Mouse (Mus musculus) right cerebral cortex, postnatal 25 days (tissue): ENCODE results near the gene Supt20.

ENCODE experiments used
- DNase-seq: peaks from one replicate; pipeline ENCODE4 v3.0.0; 2022

The Supt20 gene

DNA sequence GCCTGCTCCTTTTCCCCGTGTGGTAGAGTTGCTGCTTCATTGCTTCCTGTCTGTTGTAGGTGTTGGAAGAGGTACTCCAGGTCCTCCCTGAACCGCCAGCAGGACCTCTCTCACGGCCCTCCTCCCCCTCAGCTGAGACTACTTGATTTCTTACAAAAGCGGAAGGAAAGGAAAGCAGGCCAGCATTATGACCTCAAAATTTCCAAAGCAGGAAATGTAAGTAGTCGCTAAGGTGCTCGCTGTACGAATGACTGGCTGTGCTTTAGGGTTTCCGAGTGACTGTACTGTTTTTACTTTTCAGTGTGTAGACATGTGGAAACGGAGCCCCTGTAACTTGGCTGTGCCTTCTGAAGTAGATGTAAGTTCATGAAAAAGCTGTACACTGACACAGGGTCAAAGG is 16.4 kb downstream of the Supt20 start:
- no peak for DNase-seq

DNA sequence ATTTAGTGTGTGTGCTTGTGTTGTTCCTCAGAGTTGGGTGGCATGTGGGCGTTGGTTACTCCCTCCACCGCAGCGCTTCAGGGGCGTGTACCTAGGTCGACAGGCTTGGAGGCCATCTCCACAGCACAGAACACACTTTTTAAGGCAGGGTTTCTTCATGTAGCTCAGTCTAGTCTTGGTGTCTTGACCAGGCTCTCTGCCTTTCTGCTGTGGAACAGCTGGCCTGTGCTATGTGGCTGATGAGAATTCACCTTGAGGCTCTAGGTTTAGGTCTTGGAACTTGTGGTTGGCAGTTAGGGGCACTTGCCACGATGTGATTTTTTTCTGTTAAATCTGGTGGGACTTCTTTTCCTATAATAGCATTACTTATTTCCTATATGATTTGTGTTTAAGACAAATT is 21.6 kb downstream of the Supt20 start, which contains the start of gene Gm21958:
TSS of gene Gm21958 (minus strand) at position 101 of the 400 bp plus-strand sequence.
- DNase-seq: no peak

DNA sequence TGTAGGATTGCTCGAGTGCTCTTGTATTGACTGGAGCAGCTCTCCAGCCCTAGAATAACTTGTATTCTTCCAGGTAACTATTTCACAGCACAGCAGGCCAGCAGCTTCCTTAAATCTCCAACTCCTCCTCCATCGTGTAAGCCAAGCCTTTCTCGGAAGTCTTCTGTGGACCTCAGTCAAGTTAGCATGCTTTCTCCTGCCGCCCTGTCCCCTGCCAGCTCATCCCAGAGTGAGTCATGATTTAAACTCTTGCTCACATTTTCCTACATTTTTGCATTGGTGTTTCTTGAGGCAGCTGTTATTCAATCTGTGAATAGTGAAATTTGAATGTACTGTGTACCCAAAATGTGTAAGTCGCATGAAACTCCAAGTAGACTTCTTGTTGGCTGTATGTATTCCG is 22.9 kb downstream of the Supt20 start:
- peak; percentile 32 for DNase-seq

DNA sequence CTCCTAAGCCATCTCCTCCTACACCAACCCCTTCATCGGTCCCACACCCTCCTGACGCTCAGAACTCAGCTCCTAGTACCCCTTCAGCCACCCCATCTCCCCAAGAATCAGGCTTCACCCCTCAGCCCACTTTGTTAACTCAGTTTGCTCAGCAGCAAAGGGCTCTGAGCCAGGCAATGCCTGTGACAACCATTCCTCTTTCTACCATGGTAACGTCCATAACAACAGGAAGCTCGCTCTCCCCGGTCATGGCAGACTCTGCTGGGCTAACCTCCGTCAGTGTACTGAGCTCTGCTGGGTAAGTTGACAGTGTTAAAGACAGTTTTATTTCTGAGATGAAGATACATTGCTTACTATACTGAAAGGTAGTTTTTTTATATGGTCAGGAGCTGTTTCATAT is 24.7 kb downstream of the Supt20 start:
- DNase-seq: no peak

DNA sequence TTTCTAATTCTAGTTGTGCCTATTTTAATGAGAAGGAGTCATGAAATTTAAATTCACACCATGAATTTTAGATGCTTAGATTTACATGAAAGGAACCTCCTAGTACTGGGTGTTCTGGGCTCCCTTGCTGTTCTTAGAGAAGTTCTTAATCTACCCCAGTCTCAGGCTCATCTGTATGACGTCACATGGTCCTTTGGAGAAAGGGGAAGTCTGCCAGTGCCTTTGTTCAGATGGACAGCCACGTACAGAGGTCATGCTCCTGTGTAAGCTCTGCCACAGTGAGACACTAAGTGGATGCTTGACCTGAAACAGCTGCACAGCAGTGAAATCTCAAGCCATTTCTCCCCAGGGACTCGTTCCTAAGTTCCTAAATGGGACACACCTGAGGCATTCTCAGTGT is 26.3 kb downstream of the Supt20 start:
- DNase-seq: no peak

GRCm38 (mm10) chr3:54723741-54724500 is 31.3 kb downstream of the Supt20 start:
- no peak for DNase-seq

DNA sequence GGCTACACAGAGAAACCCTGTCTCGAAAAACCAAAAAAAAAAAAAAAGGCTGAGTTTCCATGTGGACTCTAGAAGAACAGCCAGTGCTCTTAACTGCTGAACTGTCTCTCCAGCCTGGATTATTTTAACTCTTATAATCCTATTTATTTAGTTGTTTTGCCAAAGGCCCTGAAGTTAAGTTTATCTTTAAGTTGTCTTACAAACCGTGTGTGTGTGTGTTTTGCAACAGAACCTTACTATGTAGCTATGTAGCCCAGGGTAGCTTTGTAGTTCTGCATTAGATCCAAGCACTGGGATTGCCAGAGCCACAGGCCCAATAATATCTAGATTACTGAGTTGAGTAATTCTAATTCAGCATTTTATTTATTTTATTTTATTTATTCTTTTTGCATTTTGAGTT is 32.7 kb downstream of the Supt20 start:
- DNase-seq: no peak

GRCm38 (mm10) chr3:54727588-54727987 is 35.0 kb downstream of the Supt20 start:
- no peak for DNase-seq

DNA sequence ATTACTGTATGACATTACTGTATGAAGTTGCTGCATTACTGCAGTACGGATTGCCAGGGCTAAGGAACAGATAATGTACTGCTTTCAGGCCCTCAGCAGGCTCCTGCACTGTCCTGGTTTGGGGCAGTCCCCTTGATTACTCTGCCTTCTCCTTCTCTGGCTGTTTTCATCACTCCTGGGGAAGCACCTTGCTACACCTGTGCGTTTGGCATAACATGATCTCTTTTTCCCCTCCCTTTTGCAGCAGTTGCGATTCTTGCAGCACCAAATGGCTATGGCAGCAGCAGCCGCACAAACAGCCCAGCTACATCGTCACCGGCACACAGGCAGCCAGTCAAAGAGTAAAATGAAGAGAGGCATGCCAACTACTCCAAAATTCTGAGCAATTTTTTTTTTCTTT is 35.5 kb downstream of the Supt20 start:
- no peak for DNase-seq

DNA sequence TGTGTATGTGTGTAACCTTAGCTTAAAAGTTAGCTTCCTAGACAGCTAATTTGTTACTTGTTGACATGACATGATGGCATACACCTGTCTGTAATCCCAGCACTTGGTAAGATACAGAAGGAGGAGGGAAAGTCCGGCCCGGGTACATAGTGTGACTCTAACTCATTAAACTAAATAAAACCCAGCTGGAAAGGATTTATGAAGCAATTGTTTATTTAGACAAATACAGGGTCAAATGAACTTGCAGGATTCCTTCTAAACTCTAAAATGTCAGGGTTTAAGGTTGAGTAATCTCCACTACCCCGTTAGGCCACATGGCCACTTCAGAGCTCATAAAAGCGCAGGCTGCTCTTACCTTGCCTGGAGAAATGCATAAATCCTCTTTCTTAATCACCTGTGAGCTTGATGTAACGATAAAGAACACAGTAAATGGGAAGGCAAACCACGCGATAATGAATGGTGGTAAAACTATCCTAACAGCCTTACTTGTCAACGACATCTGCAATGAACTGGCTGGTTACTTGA is 39.1 kb downstream of the Supt20 start:
- DNase-seq: no peak

DNA sequence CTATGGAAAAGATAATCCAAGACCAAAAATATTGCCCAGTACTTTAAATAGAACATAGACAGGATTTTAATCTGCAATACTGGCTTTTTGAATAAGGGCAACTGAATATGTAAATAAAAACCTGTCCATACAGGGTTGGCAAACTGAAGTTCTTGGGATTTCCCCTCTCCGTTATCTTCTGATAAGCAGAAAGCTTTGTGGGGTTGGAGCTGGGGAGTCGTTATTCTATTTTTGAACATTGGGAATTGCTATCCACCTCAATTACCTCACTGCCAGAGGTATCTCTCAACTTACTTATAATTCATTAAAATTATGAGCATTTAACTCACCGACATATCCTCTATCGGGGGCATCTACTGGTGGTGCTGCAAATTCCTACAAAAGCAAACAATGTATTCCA is 39.8 kb downstream of the Supt20 start:
- DNase-seq: no peak

DNA sequence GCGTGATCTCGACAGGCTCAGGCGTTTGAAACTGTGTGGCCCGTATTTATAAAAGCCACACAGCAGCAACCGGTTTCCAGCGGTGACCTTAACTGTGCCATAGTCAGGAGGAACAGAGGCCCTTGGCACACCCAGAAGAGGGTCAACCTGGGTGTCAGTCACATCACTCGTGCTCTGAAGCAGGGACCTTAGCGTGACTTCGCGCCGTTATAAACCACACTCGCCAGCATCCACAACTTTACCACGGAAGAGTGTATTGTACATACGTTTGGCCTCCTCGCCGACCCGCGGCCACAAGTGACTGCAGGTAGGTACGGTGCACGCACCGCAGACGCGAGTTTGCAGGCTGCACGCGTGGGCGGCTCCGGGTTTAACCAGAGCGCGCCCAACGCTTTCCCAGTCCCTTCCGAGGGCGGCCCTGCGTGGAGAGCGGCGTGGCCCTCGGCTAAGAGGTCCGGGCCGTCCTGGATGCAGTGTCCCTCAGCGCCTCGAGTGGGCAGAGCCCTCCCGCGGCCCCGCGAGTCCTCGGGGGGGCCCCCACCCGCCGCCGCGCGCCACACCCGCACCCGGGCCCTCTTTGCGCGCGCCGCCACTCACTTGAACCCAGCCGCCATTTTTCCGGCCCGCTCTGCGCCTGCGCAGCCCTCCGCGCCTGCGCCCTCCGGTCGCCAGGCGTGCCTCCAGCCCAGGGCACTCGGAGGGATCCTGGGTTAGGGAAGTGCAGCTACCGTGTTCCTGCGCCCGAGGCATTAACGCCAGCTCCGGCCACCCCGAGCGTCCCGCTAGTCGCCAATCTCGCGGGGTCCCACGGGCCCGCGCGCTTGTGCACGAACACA is 42.0 kb downstream of the Supt20 start:
- DNase-seq: peak; percentile 88

GRCm38 (mm10) chr3:54735247-54736046 is 42.8 kb downstream of the Supt20 start, which contains the start of the genes Exosc8 and Alg5:
Gene Exosc8 (minus strand): TSS chr3:54735393.
Gene Alg5 (plus strand): TSS chr3:54735539.
- DNase-seq: peak; percentile 92

GRCm38 (mm10) chr3:54736101-54736927 is 43.7 kb downstream of the Supt20 start:
- DNase-seq: no peak

DNA sequence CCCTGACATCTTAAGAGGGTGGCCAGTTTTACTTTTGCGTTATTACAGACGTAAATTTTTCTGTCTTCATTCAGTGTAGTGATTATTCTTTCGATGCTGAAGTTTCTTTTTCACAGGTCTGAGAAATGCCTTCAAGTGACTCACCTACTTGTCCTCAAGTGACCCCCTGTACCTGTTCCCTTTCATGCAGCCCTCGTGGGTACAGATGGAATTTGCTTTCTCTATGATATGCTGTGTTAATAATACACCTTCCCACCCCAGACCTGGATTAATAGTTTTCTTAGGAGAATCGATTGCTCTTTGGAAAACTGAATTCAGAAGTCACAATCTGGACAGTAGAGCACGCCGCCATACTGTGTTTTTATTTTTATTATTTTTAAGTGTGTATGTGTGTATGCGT is 44.7 kb downstream of the Supt20 start:
- DNase-seq: no peak

DNA sequence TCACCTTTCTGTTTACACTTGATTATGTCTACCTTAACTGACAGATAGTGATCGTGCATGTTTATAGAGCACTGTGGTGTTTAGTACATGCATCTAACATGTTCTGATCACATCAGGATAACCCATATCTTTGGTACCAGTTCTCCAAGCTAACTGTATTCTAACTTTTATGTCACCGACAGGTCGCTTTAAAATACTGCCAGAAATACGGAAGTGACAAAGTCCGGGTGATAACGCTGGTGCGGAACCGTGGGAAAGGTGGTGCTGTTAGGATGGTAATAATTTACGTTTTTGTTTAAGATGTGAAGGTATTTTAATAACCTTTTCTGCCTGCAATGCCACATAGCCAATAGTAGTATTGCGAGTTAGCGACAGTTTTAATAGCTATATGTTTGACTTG is 49.4 kb downstream of the Supt20 start:
- DNase-seq: no peak

DNA sequence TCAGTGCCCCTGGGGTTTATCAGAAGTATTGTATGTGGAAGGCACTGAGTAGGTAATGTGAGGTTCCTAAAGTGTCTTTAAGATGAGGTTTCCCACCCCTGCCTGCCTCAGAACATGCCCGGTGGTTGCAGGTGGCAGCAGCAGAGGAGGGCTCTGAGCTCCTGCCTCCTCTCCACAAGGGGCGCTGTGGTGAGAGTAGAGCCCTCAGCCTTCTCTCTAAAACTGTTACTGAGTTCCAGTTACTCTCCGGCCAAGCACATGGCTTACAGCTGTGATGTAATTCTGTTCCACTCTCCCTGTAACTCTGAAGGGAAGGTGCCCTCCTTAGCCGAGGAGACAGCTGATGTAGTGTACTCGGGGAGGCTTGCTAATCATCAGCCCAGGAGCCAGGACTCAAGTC is 53.2 kb downstream of the Supt20 start:
- DNase-seq: no peak

GRCm38 (mm10) chr3:54753411-54753810 is 60.8 kb downstream of the Supt20 start:
- DNase-seq: no peak

DNA sequence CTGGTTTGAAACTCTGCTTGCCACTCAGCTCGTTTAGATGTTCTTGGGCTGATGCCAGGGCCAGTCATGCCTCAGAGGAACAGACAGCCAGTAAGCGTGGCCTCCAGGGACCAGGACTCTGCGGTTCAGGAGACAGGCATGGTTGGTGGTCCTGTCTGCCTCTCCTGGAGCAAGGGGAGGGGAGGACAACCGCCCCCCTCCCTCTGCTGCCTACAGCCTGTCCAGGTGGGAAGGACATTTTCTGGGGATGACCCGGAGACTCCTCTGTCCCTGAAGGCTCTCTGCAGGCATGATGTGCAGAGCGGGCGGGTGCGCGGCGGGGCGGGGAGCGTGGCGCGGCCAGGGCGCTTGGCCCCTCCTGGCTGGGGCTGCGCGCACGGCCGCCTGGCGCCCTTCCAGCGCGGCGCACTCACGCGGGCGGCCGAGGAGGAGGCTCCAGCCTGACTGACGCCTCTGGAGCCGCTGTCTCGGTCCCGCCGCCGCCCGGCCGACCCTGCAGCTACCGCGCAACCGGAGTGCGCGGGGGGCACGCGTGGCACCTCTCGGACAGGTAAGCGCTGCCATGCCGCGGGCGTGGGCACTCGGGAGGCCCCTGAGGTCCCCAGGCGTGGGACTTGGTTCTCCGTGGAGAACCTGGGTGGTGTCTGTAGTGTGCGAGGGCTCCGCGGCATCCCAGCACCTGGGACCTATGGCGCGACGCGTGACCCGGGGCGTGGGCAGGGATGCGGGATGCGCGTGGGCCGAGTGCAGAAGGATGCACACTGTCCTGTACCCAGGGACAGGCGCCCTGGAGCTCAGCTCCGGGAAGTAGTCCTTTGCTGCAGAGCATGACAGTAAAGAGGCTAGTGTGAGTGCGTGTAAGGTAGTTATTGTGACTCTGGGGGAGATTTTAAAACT is 62.8 kb downstream of the Supt20 start, which contains the start of gene Smad9:
TSS of gene Smad9 (plus strand) at position 438 of the 897 bp plus-strand sequence.
- DNase-seq: peak; percentile 63

DNA sequence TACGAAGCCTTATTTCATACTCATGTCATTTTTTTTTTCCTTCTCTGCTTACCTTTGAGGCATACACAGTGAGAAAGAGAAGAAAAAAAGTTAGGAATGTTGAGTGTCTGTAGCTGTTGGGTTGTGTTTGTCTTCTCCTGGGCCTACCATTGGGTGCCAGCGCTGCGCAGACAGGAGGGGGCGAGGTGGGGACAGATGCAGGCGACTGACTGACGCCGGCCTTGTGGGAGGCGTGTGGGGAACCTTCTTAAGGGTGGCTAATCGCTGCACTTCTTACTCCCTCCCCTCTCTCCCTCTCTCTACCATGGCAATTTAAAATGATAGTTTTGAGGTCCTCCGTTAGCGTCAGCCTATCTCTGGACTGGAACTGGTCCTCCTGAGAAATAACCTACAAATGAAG is 63.5 kb downstream of the Supt20 start:
- DNase-seq: peak; percentile 43

GRCm38 (mm10) chr3:54757446-54757845 is 64.8 kb downstream of the Supt20 start:
- no peak for DNase-seq
